Mouse (Mus musculus) activated CD4-positive, CD25-positive, alpha-beta regulatory T cell, adult 4 months (primary cell): Measurements from ENCODE around the gene Hpcal1. TPM values are rescaled to one million over a fixed set of nuclear protein-coding genes. Genes with fewer than 3 reads are reported as not detected.
"Not testable (repeated sequence)": the region's sequence is repeated elsewhere in the genome, so short reads cannot be mapped to it uniquely, and the experiment has no call there.

Source experiments
- ATAC-seq: one replicate; pipeline ENCODE4 v1.8.0; 2017
- polyA plus RNA-seq, 2 experiments: library from polyadenylated mRNA; unstranded; fragments of 100-300 nt; shearing (Covaris generic); gene quantifications; one replicate each; pipeline ENCODE4 v1.2.1; 2017

The Hpcal1 gene
- polyA plus RNA-seq, 2 experiments from 2014 or later = 59.7 to 63.6 TPM

DNA sequence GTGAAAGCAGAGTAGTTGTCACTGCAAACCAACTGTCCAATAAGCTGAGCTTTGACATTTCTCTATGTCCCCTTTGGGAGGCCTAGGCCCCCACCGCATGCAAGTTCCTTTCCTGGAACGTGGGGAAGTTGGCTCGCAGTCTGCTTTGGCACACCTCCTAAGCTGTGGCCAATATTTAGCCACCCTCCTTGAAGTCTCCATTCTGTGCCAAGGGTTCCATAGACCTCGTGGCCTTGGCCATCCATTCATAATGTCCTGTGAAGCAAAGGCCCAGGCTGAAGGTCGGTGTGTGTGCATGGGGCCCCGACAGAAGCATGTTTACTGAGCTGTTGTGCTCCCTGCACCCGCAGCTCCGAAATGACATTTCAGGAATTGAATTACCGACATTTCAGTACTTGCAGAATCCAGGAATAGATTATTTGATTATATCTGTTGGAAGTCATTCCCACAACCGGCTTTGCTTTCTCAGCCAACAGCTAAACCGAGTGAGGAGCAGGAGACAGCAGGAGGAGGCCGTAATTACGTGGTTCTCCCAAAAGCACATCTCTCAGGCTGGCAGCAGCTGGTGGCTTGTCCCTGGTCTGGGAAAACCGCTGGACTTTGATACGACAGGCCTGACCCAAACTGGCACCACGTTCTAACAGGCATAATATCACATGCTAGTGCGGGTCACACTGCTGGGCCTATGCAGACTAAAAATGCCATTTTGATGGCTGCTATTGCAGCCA, 51.1 kb downstream of the Hpcal1 start:
- ATAC-seq = no peak

GRCm38 (mm10) chr12:17742571-17743321, 52.1 kb downstream of the Hpcal1 start:
- no peak for ATAC-seq

- ATAC-seq = no peak
Measured at GRCm38 (mm10) chr12:17745431-17745830, 54.8 kb downstream of the Hpcal1 start.

GRCm38 (mm10) chr12:17746725-17747124, 56.1 kb downstream of the Hpcal1 start:
- ATAC-seq = no peak

DNA sequence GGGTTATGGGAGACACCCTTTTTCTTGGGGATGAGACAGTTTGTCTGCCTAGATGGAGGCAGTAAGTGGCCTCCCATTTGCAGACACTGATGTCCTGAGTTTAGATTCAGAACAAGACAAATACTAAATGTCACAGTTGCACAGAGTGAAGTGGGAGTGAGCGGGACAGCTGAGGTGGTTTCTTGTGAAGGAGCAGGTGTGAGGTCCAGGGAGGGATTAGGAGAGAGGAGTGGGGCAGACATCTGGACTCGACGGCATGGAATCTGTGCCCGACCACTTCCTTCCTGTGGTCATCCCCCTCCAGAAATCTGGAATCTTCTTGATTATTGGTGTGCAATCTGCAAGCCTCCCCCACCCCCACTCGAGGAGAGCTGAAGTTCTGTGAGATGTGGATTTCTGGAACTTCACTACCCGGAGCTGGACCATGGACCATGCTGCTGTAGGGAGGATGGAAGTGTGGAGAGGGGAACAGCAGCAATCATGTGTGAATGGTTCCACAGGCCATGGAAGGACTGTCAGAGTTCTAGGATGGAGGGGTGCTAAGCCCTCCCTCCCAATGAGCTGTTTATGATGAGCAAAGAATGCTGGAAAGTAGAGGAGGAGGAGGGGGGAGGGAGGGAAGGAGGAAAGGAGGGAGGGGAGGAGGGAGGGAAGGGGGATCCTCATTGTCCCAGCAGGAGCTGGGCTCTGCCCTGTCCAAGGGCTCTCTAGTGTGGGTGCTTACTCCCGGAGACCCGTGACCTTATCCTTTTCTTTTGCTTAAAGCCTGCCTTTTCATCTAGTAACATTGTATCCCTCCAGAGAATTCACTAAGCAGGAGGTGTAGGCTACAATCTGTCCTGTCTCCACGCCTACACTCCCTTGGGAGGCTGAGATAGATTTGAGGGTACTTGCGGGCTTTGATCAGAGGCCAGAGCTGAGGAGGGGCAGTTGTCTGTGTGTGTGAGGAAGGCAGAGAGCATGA, 56.8 kb downstream of the Hpcal1 start:
- no peak for ATAC-seq

DNA sequence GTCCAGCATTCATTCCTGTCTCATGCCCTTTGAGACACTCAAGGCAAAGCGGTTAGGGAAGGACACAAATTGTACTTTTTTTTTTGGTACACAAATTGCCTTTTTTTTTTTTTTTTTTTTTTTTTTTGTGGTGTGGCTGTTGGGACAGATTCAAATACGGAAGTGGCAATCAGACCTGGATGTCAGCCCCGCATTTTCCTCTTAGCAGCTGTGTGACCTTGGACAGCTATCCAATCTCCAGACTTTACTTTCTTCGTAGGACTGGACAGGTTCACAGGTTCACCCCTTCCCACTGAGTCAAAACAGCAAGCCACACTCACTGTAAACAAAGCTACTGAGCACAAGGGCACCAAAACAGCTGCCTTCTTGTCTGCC, 57.5 kb downstream of the Hpcal1 start:
- no peak for ATAC-seq

- no peak for ATAC-seq
Measured at GRCm38 (mm10) chr12:17749784-17750183, 59.1 kb downstream of the Hpcal1 start.

- peak; percentile 65 for ATAC-seq
Measured at GRCm38 (mm10) chr12:17750500-17750899, 59.8 kb downstream of the Hpcal1 start.

GRCm38 (mm10) chr12:17752828-17753227, 62.2 kb downstream of the Hpcal1 start:
- no peak for ATAC-seq

DNA sequence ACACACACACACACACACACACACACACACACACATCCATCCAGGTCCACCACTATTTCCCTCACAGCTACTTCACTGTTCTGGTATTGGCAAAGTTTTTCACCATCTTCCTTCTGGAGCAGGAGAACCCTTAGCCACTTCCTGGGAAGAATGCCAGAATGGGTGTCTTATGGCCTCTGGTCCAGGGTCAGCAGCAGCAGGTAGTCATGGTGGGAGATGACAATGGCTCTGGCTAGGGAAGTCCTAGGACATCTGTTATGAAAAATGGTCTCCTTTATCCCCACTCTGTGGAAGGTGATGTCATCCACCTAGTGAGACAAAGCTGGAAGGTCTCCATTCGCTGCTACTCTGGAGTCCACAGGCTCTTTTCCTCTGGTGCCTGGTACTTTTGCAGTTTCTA, 64.1 kb downstream of the Hpcal1 start:
- no peak for ATAC-seq

DNA sequence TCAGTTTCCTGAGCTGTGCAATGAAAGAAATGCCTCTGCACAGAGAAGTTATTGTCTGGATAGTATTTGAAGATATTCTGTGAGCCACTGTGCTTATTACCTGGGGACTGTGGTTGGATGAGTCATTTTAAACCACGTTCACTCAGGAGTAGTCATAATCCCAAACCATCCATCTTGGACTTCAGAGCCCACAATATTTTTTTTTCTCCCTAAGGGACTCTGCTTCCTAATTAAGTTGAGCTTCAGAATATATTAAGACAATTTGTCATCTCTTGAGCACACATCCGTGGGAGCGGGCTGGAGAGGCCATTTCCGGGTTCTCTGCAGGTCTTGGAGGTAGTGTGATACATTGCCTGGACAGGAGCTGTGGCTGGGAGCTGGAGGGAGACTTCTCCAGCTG, 66.2 kb downstream of the Hpcal1 start:
- ATAC-seq = no peak

GRCm38 (mm10) chr12:17762286-17762933, 71.8 kb downstream of the Hpcal1 start:
- no peak for ATAC-seq

DNA sequence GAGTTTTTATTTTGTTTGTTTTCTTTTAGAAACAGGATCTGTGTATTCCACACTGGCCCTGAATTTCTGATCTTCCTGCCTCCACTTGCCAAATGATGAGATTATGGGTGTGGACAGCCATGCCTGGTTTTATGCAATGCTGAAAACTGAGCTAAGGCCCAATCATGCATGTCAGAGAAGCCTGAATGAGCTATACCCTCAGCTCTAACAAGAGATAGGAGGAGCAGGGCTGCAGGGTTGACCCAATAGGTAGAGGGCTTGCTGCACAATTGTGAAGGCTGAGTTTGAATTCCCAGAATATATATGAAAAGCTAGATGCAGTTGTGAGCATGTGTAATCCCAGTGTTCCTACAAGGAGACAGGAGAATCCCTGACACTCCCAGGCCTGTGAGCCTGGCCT, 72.4 kb downstream of the Hpcal1 start:
- ATAC-seq = no peak

- ATAC-seq = no peak
Measured at GRCm38 (mm10) chr12:17764005-17764404, 73.3 kb downstream of the Hpcal1 start.

- not testable (repeated sequence) for ATAC-seq
Measured at GRCm38 (mm10) chr12:17767567-17767966, 76.9 kb downstream of the Hpcal1 start.

DNA sequence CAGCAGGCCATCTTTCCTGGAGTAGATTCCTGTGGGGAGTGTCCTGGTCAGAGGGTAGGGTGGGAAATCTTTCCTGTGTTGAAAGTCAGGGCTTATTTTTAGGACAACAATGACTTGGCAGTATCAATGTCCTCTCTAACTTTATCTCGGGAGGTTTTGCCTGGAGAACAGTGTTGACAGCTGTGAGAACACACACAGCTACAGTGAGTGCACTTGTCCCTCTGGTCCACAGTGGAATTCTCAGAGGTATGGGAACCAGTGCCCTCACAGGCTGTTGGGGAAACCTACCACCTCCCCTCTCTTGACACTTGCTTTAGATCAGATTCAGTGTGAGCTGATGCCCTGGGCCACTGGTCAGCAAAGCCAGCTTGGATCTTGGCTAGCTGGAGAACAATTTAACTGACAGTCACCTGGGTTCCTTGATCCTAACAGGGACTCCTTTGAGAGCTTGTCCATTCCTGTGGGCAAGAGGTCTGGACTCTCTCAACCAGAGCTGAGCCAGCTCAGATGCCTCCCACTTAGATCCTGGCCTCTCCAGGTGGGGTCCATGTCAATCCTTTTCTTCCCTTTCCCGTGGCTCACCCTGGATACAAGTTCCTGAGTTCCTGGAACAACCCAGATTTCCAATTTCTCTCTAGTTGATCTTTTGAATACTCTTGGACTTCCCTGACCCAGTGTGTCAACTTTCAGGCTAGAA, 79.0 kb downstream of the Hpcal1 start:
- no peak for ATAC-seq

DNA sequence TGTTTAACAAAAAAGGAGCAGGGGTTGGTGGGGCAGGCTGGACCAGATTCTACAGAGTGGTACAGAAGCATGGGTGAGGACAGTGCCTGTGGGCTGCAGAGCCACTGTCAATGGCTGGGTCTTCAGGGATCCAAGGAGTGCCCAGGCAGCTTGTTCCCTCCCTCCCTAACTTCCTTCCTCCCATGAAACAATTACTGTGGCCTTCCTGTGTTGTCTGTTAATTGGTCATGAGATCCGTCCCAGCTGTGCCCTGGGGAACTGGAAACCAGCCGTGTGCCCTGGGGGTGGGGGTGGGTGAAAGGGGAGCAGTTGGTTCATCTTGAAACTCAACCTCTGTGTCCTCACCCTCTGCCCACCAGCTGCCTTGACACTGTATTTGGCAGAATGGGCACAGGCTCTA, 79.9 kb downstream of the Hpcal1 start:
- ATAC-seq = no peak

- ATAC-seq = not testable (repeated sequence)
Measured at GRCm38 (mm10) chr12:17773721-17774120, 83.1 kb downstream of the Hpcal1 start.

- ATAC-seq = not testable (repeated sequence)
Measured at GRCm38 (mm10) chr12:17774842-17775241, 84.2 kb downstream of the Hpcal1 start.

GRCm38 (mm10) chr12:17778320-17778719, 87.7 kb downstream of the Hpcal1 start:
- ATAC-seq = no peak

GRCm38 (mm10) chr12:17779093-17779492, 88.4 kb downstream of the Hpcal1 start:
- no peak for ATAC-seq

DNA sequence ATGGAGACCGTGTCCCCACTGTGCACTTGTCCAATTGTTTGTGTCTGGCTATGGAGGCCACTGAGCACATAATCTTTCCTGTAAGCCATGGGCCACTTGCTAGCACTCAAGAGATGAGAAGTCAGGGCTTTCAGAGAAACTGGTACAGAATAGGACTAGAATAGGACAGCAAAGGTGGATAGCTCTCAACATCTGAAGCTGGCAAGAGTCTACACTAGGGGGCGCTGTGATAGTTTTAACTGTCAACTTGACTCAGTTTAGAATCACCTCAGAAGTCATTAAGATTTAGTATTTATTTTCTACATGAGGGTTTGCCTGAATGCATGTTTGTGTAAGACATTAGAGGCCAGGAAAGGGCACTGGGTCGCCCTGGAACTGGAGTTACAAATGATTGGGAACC, 98.8 kb downstream of the Hpcal1 start:
- no peak for ATAC-seq
